12 mouse cellular contexts compared by ENCODE assay signal in the genomic region with DNA sequence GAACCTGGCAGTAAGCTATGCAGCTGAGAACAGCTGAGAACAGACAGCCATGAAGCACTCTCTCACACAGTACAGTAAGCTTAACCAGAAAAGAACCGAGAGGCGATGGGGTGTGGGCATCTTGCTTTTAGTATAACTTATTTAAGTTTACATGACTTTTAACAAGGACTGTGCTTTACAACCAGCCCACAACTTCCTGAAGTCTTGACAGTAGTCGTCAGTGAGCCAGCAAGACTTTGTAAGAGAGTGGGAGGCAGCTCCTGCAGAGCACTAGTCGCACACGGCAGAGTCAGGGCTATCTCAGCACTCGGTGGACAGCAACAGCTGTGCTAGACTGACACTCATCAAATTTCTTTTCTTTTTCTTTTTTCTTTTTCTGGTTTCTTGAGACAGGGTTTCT.
"Had no signal": no experiment of that assay in that cellular context is flagged by ENCODE, and none has a peak within 500 bp of the region (broad histone marks: within the 10 kb centered on the region; RNA-seq: fewer than 3 reads in every experiment).

No protein-coding gene starts in this region.

- H3K27me3 ChIP-seq: limb, embryonic 12.5 days; liver, embryonic 13.5 days; lung, embryonic 15.5 days; midbrain, embryonic 13.5 days; neural tube, embryonic 15.5 days had no signal

- H3K36me3 ChIP-seq: limb, embryonic 12.5 days; liver, embryonic 13.5 days; lung, embryonic 15.5 days; midbrain, embryonic 13.5 days; neural tube, embryonic 15.5 days had no signal

- H3K27ac ChIP-seq: left cerebral cortex, adult 2 months; limb, embryonic 12.5 days; liver, embryonic 13.5 days; lung, embryonic 15.5 days; midbrain, embryonic 13.5 days; neural tube, embryonic 15.5 days had no signal

- H3K4me1 ChIP-seq: limb, embryonic 12.5 days; lung, embryonic 15.5 days; neural tube, embryonic 15.5 days had no signal

- DNase-seq: kidney, postnatal 14 days; liver; liver, embryonic 13.5 days; liver, postnatal 0 days; lung, postnatal 14 days; right cerebral cortex, postnatal 25 days; thymus, postnatal 4 days had no signal

- H3K4me3 ChIP-seq: left cerebral cortex, adult 2 months; limb, embryonic 12.5 days; liver, embryonic 13.5 days; lung, embryonic 15.5 days; midbrain, embryonic 13.5 days; neural tube, embryonic 15.5 days had no signal

- ATAC-seq: liver, postnatal 0 days; midbrain, embryonic 13.5 days had no signal

- H3K9me3 ChIP-seq: limb, embryonic 12.5 days; liver, embryonic 13.5 days; lung, embryonic 15.5 days; midbrain, embryonic 13.5 days; neural tube, embryonic 15.5 days had no signal
